Mouse (Mus musculus): ENCODE measurements around the gene Gla. TPM values are rescaled to one million over a fixed set of nuclear protein-coding genes. Genes with fewer than 3 reads are reported as not detected.

The Gla gene
- polyA plus RNA-seq, 1 experiment from 2014 or later, result 4.4 TPM

- H3K4me3 ChIP-seq (replicated peaks), result no peak overlapping the region
- no peak overlapping the region for H3K9ac ChIP-seq
- H3K27me3 ChIP-seq, result no peaks in the 10 kb centered on the region
- H3K27ac ChIP-seq, result peak overlapping the region; percentile 71
- H3K36me3 ChIP-seq (replicated peaks), result no peaks in the 10 kb centered on the region
- H3K4me1 ChIP-seq, result peaks cover 5% of the 10 kb centered on the region; the same call in 1 of the 2 replicates
- H3K4me2 ChIP-seq, result peak overlapping the region; percentile 1; the same call in 1 of the 2 replicates
- no peaks in the 10 kb centered on the region for H3K9me3 ChIP-seq
- ATAC-seq (ENCODE audit: low FRiP score), result peak; percentile 87
- WGBS, result 30% methylated on average over 8 of the region's 8 CpGs
These were observed 19.4 kb upstream of the Gla start for GRCm38 (mm10) chrX:134620254-134620865.

GRCm38 (mm10) chrX:134619695-134620094, 18.8 kb upstream of the Gla start:
- H3K4me3 ChIP-seq (replicated peaks), result no peak overlapping the region

GRCm38 (mm10) chrX:134614306-134614705, 13.4 kb upstream of the Gla start:
- no peak overlapping the region for H3K4me2 ChIP-seq
- H3K4me1 ChIP-seq, result no peaks in the 10 kb centered on the region
- H3K4me3 ChIP-seq (replicated peaks), result no peak overlapping the region
- H3K9me3 ChIP-seq, result no peaks in the 10 kb centered on the region
- 71% methylated on average over 2 of the region's 2 CpGs for WGBS
- no peak overlapping the region for H3K27ac ChIP-seq
- no peaks in the 10 kb centered on the region for H3K36me3 ChIP-seq (replicated peaks)
- no peaks in the 10 kb centered on the region for H3K27me3 ChIP-seq
- no peak overlapping the region for H3K9ac ChIP-seq
- no peak for ATAC-seq (ENCODE audit: low FRiP score)

More at GRCm38 (mm10) chrX:134619695-134620094, 18.8 kb upstream of the Gla start:
- H3K27ac ChIP-seq, result peak overlapping the region; percentile 71
- H3K27me3 ChIP-seq, result no peaks in the 10 kb centered on the region
- no peak overlapping the region for H3K9ac ChIP-seq
- peak overlapping the region; percentile 1; the same call in 1 of the 2 replicates for H3K4me2 ChIP-seq
- 29% methylated on average over 9 of the region's 9 CpGs for WGBS
- peak; percentile 78 for ATAC-seq (ENCODE audit: low FRiP score)
- no peaks in the 10 kb centered on the region for H3K36me3 ChIP-seq (replicated peaks)
- no peaks in the 10 kb centered on the region for H3K9me3 ChIP-seq
- peaks cover 5% of the 10 kb centered on the region; the same call in 1 of the 2 replicates for H3K4me1 ChIP-seq

GRCm38 (mm10) chrX:134612285-134612959, 11.5 kb upstream of the Gla start:
- Histone ChIP-seq H3K27ac (peak overlapping the region; percentile 87), H3K27me3 (peaks cover 4% of the 10 kb centered on the region; the same call in 1 of the 2 replicates), H3K9ac (no peak overlapping the region; the same call in 1 of the 2 replicates), H3K4me3 (replicated peaks) (peak overlapping the region; percentile 26), H3K9me3 (no peaks in the 10 kb centered on the region), H3K4me1 (no peaks in the 10 kb centered on the region), H3K4me2 (peak overlapping the region; percentile 48), H3K36me3 (replicated peaks) (no peaks in the 10 kb centered on the region)
- 18% methylated on average over 14 of the region's 15 CpGs for WGBS
- peak; percentile 93 for ATAC-seq (ENCODE audit: low FRiP score)

DNA sequence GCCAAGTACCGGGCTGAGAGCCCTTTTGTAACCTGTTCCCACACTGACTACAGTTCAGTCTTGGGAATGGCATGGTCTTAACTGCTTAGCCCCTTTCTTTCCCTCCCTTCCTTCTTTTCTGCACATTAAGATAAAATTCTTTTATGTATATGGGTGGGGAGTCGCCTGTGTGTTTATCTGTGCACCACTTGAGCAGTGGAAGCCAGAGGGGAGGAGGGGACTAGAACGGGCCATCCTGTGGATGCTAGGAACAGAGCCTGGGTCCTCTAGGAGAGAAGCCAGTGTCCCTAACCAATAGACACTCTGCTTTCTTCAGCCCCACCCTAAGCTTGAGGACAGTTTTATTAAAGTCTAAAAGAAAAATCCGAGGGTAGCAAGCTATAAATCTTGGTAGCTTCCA, 10.1 kb upstream of the Gla start:
- no peaks in the 10 kb centered on the region for H3K4me1 ChIP-seq
- no peaks in the 10 kb centered on the region for H3K9me3 ChIP-seq
- peaks cover 4% of the 10 kb centered on the region; the same call in 1 of the 2 replicates for H3K27me3 ChIP-seq
- no peaks in the 10 kb centered on the region for H3K36me3 ChIP-seq (replicated peaks)
- WGBS, result 85% methylated on average over 4 of the region's 4 CpGs
- ATAC-seq (ENCODE audit: low FRiP score), result no peak
- H3K4me3 ChIP-seq (replicated peaks), result no peak overlapping the region
- H3K27ac ChIP-seq, result no peak overlapping the region
- H3K4me2 ChIP-seq, result no peak overlapping the region
- H3K9ac ChIP-seq, result no peak overlapping the region

- H3K9me3 ChIP-seq, result no peaks in the 10 kb centered on the region
- 36% methylated on average over 4 of the region's 4 CpGs for WGBS
These were observed 8.5 kb upstream of the Gla start for GRCm38 (mm10) chrX:134609472-134609871.

GRCm38 (mm10) chrX:134601380-134602120, 625 bp upstream of the Gla start:
- WGBS, result 18% methylated on average over 37 of the region's 43 CpGs
- ATAC-seq (ENCODE audit: low FRiP score), result peak; percentile 80
- H3K9me3 ChIP-seq, result no peaks in the 10 kb centered on the region

More at GRCm38 (mm10) chrX:134609472-134609871, 8.5 kb upstream of the Gla start:
- Histone ChIP-seq H3K9ac (no peak overlapping the region), H3K36me3 (replicated peaks) (no peaks in the 10 kb centered on the region), H3K4me1 (no peaks in the 10 kb centered on the region), H3K27me3 (peaks cover 4% of the 10 kb centered on the region; the same call in 1 of the 2 replicates), H3K4me3 (replicated peaks) (no peak overlapping the region), H3K27ac (no peak overlapping the region), H3K4me2 (no peak overlapping the region)
- ATAC-seq (ENCODE audit: low FRiP score), result no peak

GRCm38 (mm10) chrX:134599922-134600565, 881 bp downstream of the Gla start:
- 27% methylated on average over 10 of the region's 10 CpGs for WGBS
- peak overlapping the region; percentile 48 for H3K4me3 ChIP-seq (replicated peaks)
- no peaks in the 10 kb centered on the region for H3K9me3 ChIP-seq
- H3K36me3 ChIP-seq (replicated peaks), result no peaks in the 10 kb centered on the region
- peak overlapping the region; percentile 56 for H3K9ac ChIP-seq
- H3K4me1 ChIP-seq, result peaks cover 15% of the 10 kb centered on the region
- H3K4me2 ChIP-seq, result peak overlapping the region; percentile 57
- ATAC-seq (ENCODE audit: low FRiP score), result 0 out of 2 replicates have a peak, but pooled peaks have one; percentile 1
- no peaks in the 10 kb centered on the region for H3K27me3 ChIP-seq
- peak overlapping the region; percentile 73 for H3K27ac ChIP-seq

More at GRCm38 (mm10) chrX:134601380-134602120, 625 bp upstream of the Gla start:
- Histone ChIP-seq H3K4me2 (peak overlapping the region; percentile 45), H3K4me1 (peaks cover 15% of the 10 kb centered on the region), H3K27ac (peak overlapping the region; percentile 93), H3K27me3 (no peaks in the 10 kb centered on the region), H3K4me3 (replicated peaks) (peak overlapping the region; percentile 51), H3K36me3 (replicated peaks) (no peaks in the 10 kb centered on the region), H3K9ac (peak overlapping the region; percentile 63)

GRCm38 (mm10) chrX:134589836-134590235, 11.1 kb downstream of the Gla start:
- H3K27ac ChIP-seq, result no peak overlapping the region
- no peak overlapping the region for H3K4me3 ChIP-seq (replicated peaks)
- H3K27me3 ChIP-seq, result no peaks in the 10 kb centered on the region
- H3K4me2 ChIP-seq, result no peak overlapping the region
- ATAC-seq (ENCODE audit: low FRiP score), result no peak
- H3K9ac ChIP-seq, result no peak overlapping the region
- H3K36me3 ChIP-seq (replicated peaks), result peaks cover 17% of the 10 kb centered on the region
- no peaks in the 10 kb centered on the region for H3K9me3 ChIP-seq
- H3K4me1 ChIP-seq, result peaks cover 5% of the 10 kb centered on the region; the same call in 1 of the 2 replicates
- 63% methylated on average over 5 of the region's 5 CpGs for WGBS

- Histone ChIP-seq H3K36me3 (replicated peaks) (peaks cover 17% of the 10 kb centered on the region), H3K27ac (no peak overlapping the region), H3K27me3 (no peaks in the 10 kb centered on the region), H3K4me3 (replicated peaks) (no peak overlapping the region), H3K9me3 (no peaks in the 10 kb centered on the region), H3K4me1 (peaks cover 5% of the 10 kb centered on the region; the same call in 1 of the 2 replicates), H3K4me2 (no peak overlapping the region), H3K9ac (no peak overlapping the region)
- ATAC-seq (ENCODE audit: low FRiP score), result no peak
- 80% methylated on average over 3 of the region's 3 CpGs for whole genome bisulfite sequencing
These were observed 11.9 kb downstream of the Gla start for GRCm38 (mm10) chrX:134588997-134589396.

GRCm38 (mm10) chrX:134588261-134588660, 12.7 kb downstream of the Gla start:
- no peak overlapping the region for H3K4me2 ChIP-seq
- peaks cover 5% of the 10 kb centered on the region; the same call in 1 of the 2 replicates for H3K4me1 ChIP-seq
- 89% methylated on average over 4 of the region's 4 CpGs for WGBS
- H3K9me3 ChIP-seq, result no peaks in the 10 kb centered on the region
- no peaks in the 10 kb centered on the region for H3K27me3 ChIP-seq
- ATAC-seq (ENCODE audit: low FRiP score), result no peak
- H3K4me3 ChIP-seq (replicated peaks), result no peak overlapping the region
- H3K27ac ChIP-seq, result no peak overlapping the region
- H3K36me3 ChIP-seq (replicated peaks), result peaks cover 17% of the 10 kb centered on the region
- no peak overlapping the region for H3K9ac ChIP-seq
